Mouse (Mus musculus) lung, postnatal 0 days (tissue): ENCODE data around the gene Zfp292. TPM values are rescaled to one million over a fixed set of nuclear protein-coding genes. Genes with fewer than 3 reads are reported as not detected.
A peak's percentile ranks its signal among the peaks of the same experiment; 100 is the strongest.

Experiments
- ATAC-seq: fragments of 200-750 bp; cut with Nextera tagmentation; 2 replicates; pipeline ENCODE4 v1.8.0; 2017; ENCODE audit warnings: moderate library complexity
- DNase-seq: peaks from one replicate; pipeline ENCODE4 v3.0.0-alpha.2; 2016; ENCODE audit warnings: low spot score
- H3K27ac ChIP-seq: fragments of 300-500 bp; sonication (generic); 2 replicates; pipeline ENCODE4 v1.5.1; 2014; ENCODE audit warnings: antibody characterized with exemption, mild to moderate bottlenecking, low read length, mixed read lengths
- H3K27me3 ChIP-seq: fragments of 300-500 bp; sonication (generic); replicated peaks from 2 replicates; pipeline ENCODE4 v1.6.1; 2014; ENCODE audit warnings: low read length, mixed read lengths; ENCODE audit not compliant: insufficient read depth
- H3K36me3 ChIP-seq: fragments of 300-500 bp; sonication (generic); 2 replicates; pipeline ENCODE4 v1.6.1; 2014; ENCODE audit warnings: low read length, mixed read lengths; ENCODE audit not compliant: insufficient read depth
- H3K4me1 ChIP-seq: fragments of 300-500 bp; sonication (generic); 2 replicates; pipeline ENCODE4 v1.6.1; 2014; ENCODE audit warnings: antibody characterized with exemption, low read depth, low read length, mixed read lengths; ENCODE audit not compliant: insufficient read depth
- H3K4me2 ChIP-seq: fragments of 300-500 bp; sonication (generic); replicated peaks from 2 replicates; pipeline ENCODE4 v1.6.1; 2014; ENCODE audit warnings: low read depth, mild to moderate bottlenecking, low read length, moderate library complexity, mixed read lengths
- H3K4me3 ChIP-seq: fragments of 300-500 bp; sonication (generic); 2 replicates; pipeline ENCODE4 v1.5.1; 2014; ENCODE audit warnings: low read depth, low read length
- H3K9ac ChIP-seq: fragments of 300-500 bp; sonication (generic); replicated peaks from 2 replicates; pipeline ENCODE4 v1.6.1; 2014; ENCODE audit warnings: low read depth, mild to moderate bottlenecking
- H3K9me3 ChIP-seq: fragments of 300-500 bp; sonication (generic); 2 replicates; pipeline ENCODE4 v1.6.1; 2016; ENCODE audit warnings: low read length, mixed read lengths
- CTCF ChIP-seq: IDR thresholded peaks from 2 replicates; pipeline ENCODE4 v1.5.1; 2016; ENCODE audit warnings: antibody characterized with exemption, mild to moderate bottlenecking
- EP300 ChIP-seq: IDR thresholded peaks from 2 replicates; pipeline ENCODE4 v1.6.1; 2016; ENCODE audit warnings: antibody characterized with exemption, mild to moderate bottlenecking, control low read depth
- WGBS: fragments of 180-500 bp; shearing (Covaris S2); extraction: QIAGEN DNeasy Blood & Tissue Kit; methylation state at CpG from one replicate; pipeline ENCODE4 v1.1.7; 2014; 5-methylcytosine and 5-hydroxymethylcytosine counted together
- polyA plus RNA-seq: library from polyadenylated mRNA; unstranded; fragments of >200 nt; fragmentation: Nextera tagmentation; extraction: Ambion mirVana; gene quantifications from 2 replicates; pipeline ENCODE4 v1.2.1, GENCODE M21; 2015

The Zfp292 gene
- polyA plus RNA-seq, 1 experiment from 2014 or later, result 9.0 TPM

- Histone ChIP-seq H3K4me1 (peaks cover 12% of the 10 kb centered on the region; the same call in 1 of the 2 replicates), H3K4me2 (peak overlapping the region; percentile 78), H3K27ac (peak overlapping the region; percentile 78), H3K9ac (peak overlapping the region; percentile 63), H3K4me3 (peak overlapping the region; percentile 69), H3K27me3 (no peaks in the 10 kb centered on the region), H3K36me3 (no peaks in the 10 kb centered on the region), H3K9me3 (no peaks in the 10 kb centered on the region)
- peak; percentile 82 for ATAC-seq
- TF ChIP-seq CTCF, result no peak; the same call in 1 of the 2 replicates
- no peak for TF ChIP-seq EP300
- under 1% methylated on average over 45 of the region's 48 CpGs for WGBS
- DNase-seq, result peak; percentile 96
Observed at GRCm38 (mm10) chr4:34886490-34887111, 3.8 kb upstream of the Zfp292 start.

- Histone ChIP-seq H3K4me2 (peak overlapping the region; percentile 78), H3K9ac (no peak overlapping the region), H3K36me3 (no peaks in the 10 kb centered on the region), H3K27ac (peak overlapping the region; percentile 78; the same call in 1 of the 2 replicates), H3K4me1 (peaks cover 12% of the 10 kb centered on the region; the same call in 1 of the 2 replicates), H3K4me3 (peak overlapping the region; percentile 69; the same call in 1 of the 2 replicates), H3K9me3 (no peaks in the 10 kb centered on the region), H3K27me3 (no peaks in the 10 kb centered on the region)
- WGBS, result 55% methylated on average over 9 of the region's 9 CpGs
- DNase-seq (no peak), ATAC-seq (no peak)
- TF ChIP-seq CTCF, result no peak
- no peak for TF ChIP-seq EP300
Observed at GRCm38 (mm10) chr4:34885631-34886351, 3.0 kb upstream of the Zfp292 start.

- no peaks in the 10 kb centered on the region for H3K27me3 ChIP-seq
- no peak for ATAC-seq
- H3K4me2 ChIP-seq, result peak overlapping the region; percentile 56
- H3K9ac ChIP-seq, result peak overlapping the region; percentile 82
- H3K4me3 ChIP-seq, result peak overlapping the region; percentile 99
- WGBS, result 20% methylated on average over 16 of the region's 16 CpGs
- TF ChIP-seq CTCF (no peak), EP300 (no peak)
- peak; percentile 27 for DNase-seq
- H3K36me3 ChIP-seq, result no peaks in the 10 kb centered on the region
- H3K4me1 ChIP-seq, result peaks cover 12% of the 10 kb centered on the region; the same call in 1 of the 2 replicates
- H3K27ac ChIP-seq, result peak overlapping the region; percentile 96
- H3K9me3 ChIP-seq, result no peaks in the 10 kb centered on the region
Observed at GRCm38 (mm10) chr4:34883366-34884029, 738 bp upstream of the Zfp292 start.

- 0% methylated on average over 34 of the region's 58 CpGs for WGBS
- Histone ChIP-seq H3K36me3 (no peaks in the 10 kb centered on the region), H3K27me3 (no peaks in the 10 kb centered on the region), H3K4me3 (peak overlapping the region; percentile 99), H3K4me1 (peaks cover 12% of the 10 kb centered on the region; the same call in 1 of the 2 replicates), H3K9ac (peak overlapping the region; percentile 82), H3K4me2 (peak overlapping the region; percentile 56), H3K9me3 (no peaks in the 10 kb centered on the region), H3K27ac (peak overlapping the region; percentile 96)
- ATAC-seq, result peak; percentile 73
- DNase-seq, result peak; percentile 77
- TF ChIP-seq CTCF, result no peak
- no peak for TF ChIP-seq EP300
Observed at GRCm38 (mm10) chr4:34882291-34882769, 430 bp downstream of the Zfp292 start.

GRCm38 (mm10) chr4:34881851-34882250 lies 909 bp downstream of the Zfp292 start:
- H3K4me3 ChIP-seq, result peak overlapping the region; percentile 99
- no peaks in the 10 kb centered on the region for H3K27me3 ChIP-seq
- TF ChIP-seq EP300 (no peak), CTCF (no peak)
- no peaks in the 10 kb centered on the region for H3K9me3 ChIP-seq
- DNase-seq (no peak), ATAC-seq (no peak)
- 10% methylated on average over 4 of the region's 4 CpGs for WGBS
- H3K9ac ChIP-seq, result peak overlapping the region; percentile 82
- peak overlapping the region; percentile 56 for H3K4me2 ChIP-seq
- no peaks in the 10 kb centered on the region for H3K36me3 ChIP-seq
- H3K27ac ChIP-seq, result peak overlapping the region; percentile 96
- peaks cover 12% of the 10 kb centered on the region; the same call in 1 of the 2 replicates for H3K4me1 ChIP-seq
